Mouse (Mus musculus): ENCODE data around the gene Gm21970. TPM values are rescaled to one million over a fixed set of nuclear protein-coding genes. Genes with fewer than 3 reads are reported as not detected.
"Not testable (repeated sequence)": the region's sequence is repeated elsewhere in the genome, so short reads cannot be mapped to it uniquely, and the experiment has no call there.

Gene Gm21970
- polyA plus RNA-seq, 1 experiment from 2014 or later, result not detected

DNA sequence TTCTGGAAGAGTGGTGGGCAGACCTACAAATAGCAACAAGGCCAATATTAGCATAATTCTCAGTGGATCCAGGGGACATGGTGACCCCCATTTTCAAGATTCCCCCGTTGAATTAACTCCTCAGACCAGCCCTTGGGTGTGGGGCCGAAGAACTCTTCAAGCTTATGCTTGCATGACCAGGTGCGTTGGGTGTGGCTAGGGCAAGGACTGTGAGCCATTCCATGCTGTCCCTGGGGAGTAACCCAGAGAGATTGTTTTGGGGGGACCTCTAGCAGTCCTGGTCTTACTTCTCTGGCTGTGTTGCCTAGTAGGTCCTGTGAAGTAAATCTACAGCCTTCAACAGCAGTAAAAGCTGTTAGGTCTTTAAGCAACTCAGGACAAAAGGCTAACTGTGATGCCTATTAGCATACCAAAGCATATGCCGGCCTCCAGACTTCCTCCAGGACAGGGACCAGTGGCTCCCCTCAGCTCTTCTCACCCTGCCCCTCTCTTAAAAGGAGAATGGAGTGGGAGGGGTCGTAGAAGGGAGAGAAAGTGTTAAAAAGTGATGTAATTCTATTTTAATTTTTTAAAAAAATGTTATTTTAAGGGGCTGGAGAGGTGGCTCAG is 41.3 kb downstream of the Gm21970 start:
- 0 out of 2 replicates have a peak, but pooled peaks cover 4% of the 10 kb centered on the region for H3K9me3 ChIP-seq (replicated peaks; ENCODE audit: control insufficient read depth, low read length)
- no peak overlapping the region for H3K9ac ChIP-seq (ENCODE audit: low read depth, low read length)
- H3K4me3 ChIP-seq (ENCODE audit: low read depth, low read length), result no peak overlapping the region
- H3K36me3 ChIP-seq (ENCODE audit: control insufficient read depth, insufficient read depth, low read length), result no peaks in the 10 kb centered on the region
- no peak overlapping the region for H3K4me2 ChIP-seq
- H3K27ac ChIP-seq (ENCODE audit: low read depth, low read length), result no peak overlapping the region
- 39% methylated on average over 5 of the region's 5 CpGs for WGBS (ENCODE audit: insufficient replicate concordance)
- no peaks in the 10 kb centered on the region for H3K27me3 ChIP-seq (ENCODE audit: control insufficient read depth, insufficient read depth, low read length)
- ATAC-seq (replicated peaks; ENCODE audit: insufficient number of reproducible peaks, low FRiP score, low TSS enrichment), result no peak
- H3K4me1 ChIP-seq (ENCODE audit: control insufficient read depth, insufficient read depth, low read length), result 0 out of 2 replicates have a peak, but pooled peaks cover 2% of the 10 kb centered on the region

DNA sequence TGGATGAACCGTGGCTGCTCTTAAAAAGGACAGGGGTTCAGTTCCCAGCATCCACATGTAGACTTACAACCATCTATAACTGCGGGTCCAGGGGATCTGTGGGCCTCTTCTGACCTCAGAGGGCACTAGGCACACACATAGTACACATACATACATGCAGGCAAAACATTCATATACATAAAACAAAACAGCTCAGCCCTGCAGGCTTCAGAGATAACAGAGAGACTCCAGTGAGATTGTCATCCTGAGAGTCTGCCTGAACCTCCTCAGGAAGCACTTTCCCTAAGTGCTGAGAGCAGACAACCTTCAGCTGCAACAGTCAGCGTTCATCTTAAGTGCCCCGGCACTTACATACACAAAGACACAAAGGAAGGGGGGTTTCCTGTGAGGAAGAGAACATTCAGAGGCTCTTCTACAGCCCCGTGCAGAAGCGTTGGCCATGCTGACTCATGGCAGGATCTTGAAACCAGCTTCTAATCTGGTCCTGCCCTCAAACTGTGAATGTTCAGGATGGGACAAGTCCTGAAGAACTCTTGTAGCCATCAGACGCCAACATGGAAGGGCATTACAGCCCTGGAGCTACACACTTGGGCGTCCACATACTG is 41.9 kb downstream of the Gm21970 start:
- Histone ChIP-seq H3K9ac (ENCODE audit: low read depth, low read length) (no peak overlapping the region), H3K9me3 (replicated peaks; ENCODE audit: control insufficient read depth, low read length) (0 out of 2 replicates have a peak, but pooled peaks cover 4% of the 10 kb centered on the region), H3K4me3 (ENCODE audit: low read depth, low read length) (no peak overlapping the region), H3K27ac (ENCODE audit: low read depth, low read length) (no peak overlapping the region), H3K36me3 (ENCODE audit: control insufficient read depth, insufficient read depth, low read length) (no peaks in the 10 kb centered on the region), H3K27me3 (ENCODE audit: control insufficient read depth, insufficient read depth, low read length) (no peaks in the 10 kb centered on the region), H3K4me2 (no peak overlapping the region), H3K4me1 (ENCODE audit: control insufficient read depth, insufficient read depth, low read length) (0 out of 2 replicates have a peak, but pooled peaks cover 2% of the 10 kb centered on the region)
- ATAC-seq (replicated peaks; ENCODE audit: insufficient number of reproducible peaks, low FRiP score, low TSS enrichment), result 0 out of 2 replicates have a peak, but pooled peaks have one; percentile 31
- 34% methylated on average over 8 of the region's 8 CpGs for WGBS (ENCODE audit: insufficient replicate concordance)

DNA sequence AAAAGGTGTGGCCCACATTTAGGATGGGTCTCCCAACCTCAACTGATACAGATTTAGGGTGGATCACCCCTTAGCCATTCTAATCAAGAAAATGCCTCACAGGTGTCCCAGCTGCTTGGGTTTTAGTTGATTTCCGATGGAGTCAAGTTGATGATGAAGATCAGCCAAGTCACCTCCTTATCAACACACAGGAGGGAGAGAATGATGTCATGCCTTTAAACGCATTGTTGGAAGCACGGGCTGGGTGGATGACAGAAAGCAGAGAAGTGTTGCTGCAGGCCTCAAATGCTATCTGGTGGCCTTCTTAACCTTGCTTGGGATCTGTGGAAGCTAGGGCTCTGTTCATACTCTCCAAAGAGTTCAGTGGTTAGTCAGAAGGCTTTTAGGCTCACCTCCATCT is 42.6 kb downstream of the Gm21970 start:
- H3K9me3 ChIP-seq (replicated peaks; ENCODE audit: control insufficient read depth, low read length), result 0 out of 2 replicates have a peak, but pooled peaks cover under 1% of the 10 kb centered on the region
- H3K27me3 ChIP-seq (ENCODE audit: control insufficient read depth, insufficient read depth, low read length), result no peaks in the 10 kb centered on the region
- ATAC-seq (replicated peaks; ENCODE audit: insufficient number of reproducible peaks, low FRiP score, low TSS enrichment), result no peak
- no peak overlapping the region for H3K4me2 ChIP-seq
- H3K4me1 ChIP-seq (ENCODE audit: control insufficient read depth, insufficient read depth, low read length), result 0 out of 2 replicates have a peak, but pooled peaks cover 2% of the 10 kb centered on the region
- H3K4me3 ChIP-seq (ENCODE audit: low read depth, low read length), result no peak overlapping the region
- no peak overlapping the region for H3K27ac ChIP-seq (ENCODE audit: low read depth, low read length)
- no peak overlapping the region for H3K9ac ChIP-seq (ENCODE audit: low read depth, low read length)
- 36% methylated on average over 3 of the region's 3 CpGs for WGBS (ENCODE audit: insufficient replicate concordance)
- no peaks in the 10 kb centered on the region for H3K36me3 ChIP-seq (ENCODE audit: control insufficient read depth, insufficient read depth, low read length)

DNA sequence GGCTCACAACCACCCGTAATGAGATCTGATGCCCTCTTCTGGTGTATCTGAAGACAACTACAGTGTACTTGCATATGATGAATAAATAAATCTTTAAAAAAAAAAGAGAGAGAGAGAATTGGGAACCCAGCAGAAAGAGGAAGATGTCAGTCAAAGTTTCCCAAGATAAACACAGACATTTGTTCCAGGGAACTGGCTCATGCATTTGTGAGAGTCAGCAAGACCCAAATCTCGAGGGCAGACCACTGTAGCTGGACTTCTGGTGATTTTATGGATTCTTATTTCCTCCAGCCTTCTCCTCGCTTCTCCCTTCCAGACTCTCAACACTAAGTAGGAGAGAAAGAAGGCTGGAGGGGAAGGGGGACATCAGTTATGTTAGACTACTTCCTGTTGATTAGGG is 46.6 kb downstream of the Gm21970 start:
- no peaks in the 10 kb centered on the region for H3K36me3 ChIP-seq (ENCODE audit: control insufficient read depth, insufficient read depth, low read length)
- no peak overlapping the region for H3K4me2 ChIP-seq
- WGBS (ENCODE audit: insufficient replicate concordance), result 70% methylated on average over 3 of the region's 3 CpGs
- no peak overlapping the region for H3K4me3 ChIP-seq (ENCODE audit: low read depth, low read length)
- no peak for ATAC-seq (replicated peaks; ENCODE audit: insufficient number of reproducible peaks, low FRiP score, low TSS enrichment)
- H3K27ac ChIP-seq (ENCODE audit: low read depth, low read length), result no peak overlapping the region
- H3K9me3 ChIP-seq (replicated peaks; ENCODE audit: control insufficient read depth, low read length), result no peaks in the 10 kb centered on the region
- H3K27me3 ChIP-seq (ENCODE audit: control insufficient read depth, insufficient read depth, low read length), result no peaks in the 10 kb centered on the region
- H3K9ac ChIP-seq (ENCODE audit: low read depth, low read length), result no peak overlapping the region
- H3K4me1 ChIP-seq (ENCODE audit: control insufficient read depth, insufficient read depth, low read length), result 0 out of 2 replicates have a peak, but pooled peaks cover 2% of the 10 kb centered on the region

DNA sequence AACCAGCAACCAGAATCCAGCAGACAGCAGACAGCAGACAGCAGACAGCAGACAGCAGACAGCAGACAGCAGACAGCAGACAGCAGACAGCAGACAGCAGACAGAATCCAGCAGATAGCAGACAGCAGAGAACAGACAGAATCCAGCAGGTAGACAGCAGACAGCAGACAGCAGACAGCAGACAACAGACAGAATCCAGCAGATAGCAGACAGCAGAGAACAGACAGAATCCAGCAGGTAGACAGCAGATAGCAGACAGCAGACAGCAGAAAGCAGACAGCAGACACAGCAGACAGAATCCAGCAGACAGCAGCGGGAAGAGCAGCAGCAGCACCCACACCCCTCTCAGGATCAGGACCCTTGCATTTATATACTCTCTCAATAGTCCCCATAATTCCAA is 47.1 kb downstream of the Gm21970 start:
- not testable (repeated sequence) for H3K4me3 ChIP-seq (ENCODE audit: low read depth, low read length); H3K4me1 ChIP-seq (ENCODE audit: control insufficient read depth, insufficient read depth, low read length); H3K36me3 ChIP-seq (ENCODE audit: control insufficient read depth, insufficient read depth, low read length); H3K27me3 ChIP-seq (ENCODE audit: control insufficient read depth, insufficient read depth, low read length); H3K9ac ChIP-seq (ENCODE audit: low read depth, low read length); H3K9me3 ChIP-seq (replicated peaks; ENCODE audit: control insufficient read depth, low read length); H3K4me2 ChIP-seq; ATAC-seq (replicated peaks; ENCODE audit: insufficient number of reproducible peaks, low FRiP score, low TSS enrichment)
- peak overlapping the region; percentile 41; the same call in 1 of the 2 replicates for H3K27ac ChIP-seq (ENCODE audit: low read depth, low read length)
- 75% methylated on average over 1 of the region's 1 CpGs for WGBS (ENCODE audit: insufficient replicate concordance)

DNA sequence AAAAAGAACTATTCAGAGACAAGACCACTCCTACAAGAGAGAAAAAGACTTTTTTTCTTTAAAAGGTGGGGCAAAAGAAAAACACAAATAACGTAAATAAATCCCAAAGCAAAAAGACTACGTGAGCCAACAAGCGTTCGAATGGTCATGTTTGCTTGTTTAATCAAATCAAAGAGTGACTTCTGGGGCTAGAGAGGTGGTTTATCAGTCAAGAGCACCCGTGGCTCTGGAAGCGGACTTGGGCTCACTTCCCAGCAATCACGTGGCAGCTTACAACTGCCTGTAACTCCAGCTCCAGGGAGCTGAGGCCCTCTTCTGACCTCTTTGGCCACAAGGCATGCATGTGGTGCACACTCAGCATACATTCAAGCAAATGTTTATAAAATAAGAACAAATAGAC is 49.8 kb downstream of the Gm21970 start:
- no peak overlapping the region for H3K4me2 ChIP-seq
- H3K4me1 ChIP-seq (ENCODE audit: control insufficient read depth, insufficient read depth, low read length), result no peaks in the 10 kb centered on the region
- peak overlapping the region; percentile 81 for H3K27ac ChIP-seq (ENCODE audit: low read depth, low read length)
- no peaks in the 10 kb centered on the region for H3K27me3 ChIP-seq (ENCODE audit: control insufficient read depth, insufficient read depth, low read length)
- ATAC-seq (replicated peaks; ENCODE audit: insufficient number of reproducible peaks, low FRiP score, low TSS enrichment), result peak; percentile 90
- WGBS (ENCODE audit: insufficient replicate concordance), result 34% methylated on average over 7 of the region's 7 CpGs
- no peak overlapping the region for H3K9ac ChIP-seq (ENCODE audit: low read depth, low read length)
- no peaks in the 10 kb centered on the region for H3K9me3 ChIP-seq (replicated peaks; ENCODE audit: control insufficient read depth, low read length)
- no peaks in the 10 kb centered on the region for H3K36me3 ChIP-seq (ENCODE audit: control insufficient read depth, insufficient read depth, low read length)
- no peak overlapping the region for H3K4me3 ChIP-seq (ENCODE audit: low read depth, low read length)

DNA sequence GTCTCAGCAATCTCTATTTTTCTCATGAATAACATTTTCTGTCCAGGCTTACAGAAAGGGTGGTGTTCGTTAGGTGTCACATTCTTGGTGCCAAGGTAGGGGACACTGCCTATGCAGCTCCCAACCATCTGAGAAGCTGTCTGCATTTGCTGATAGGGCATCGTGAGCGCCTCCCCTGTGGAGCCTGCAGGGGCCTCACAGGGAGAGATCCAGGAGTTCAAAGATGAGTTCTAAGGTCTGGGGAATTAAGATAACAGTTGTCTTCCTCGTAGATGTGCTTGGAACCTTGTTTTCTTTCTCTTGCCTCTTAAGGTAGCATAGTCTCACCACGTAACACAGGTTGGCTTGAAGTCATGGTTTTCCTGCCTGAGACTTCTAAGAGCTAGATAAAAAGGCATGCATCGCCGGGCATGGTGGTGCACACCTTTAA is 50.3 kb downstream of the Gm21970 start:
- Histone ChIP-seq H3K36me3 (ENCODE audit: control insufficient read depth, insufficient read depth, low read length) (no peaks in the 10 kb centered on the region), H3K4me1 (ENCODE audit: control insufficient read depth, insufficient read depth, low read length) (no peaks in the 10 kb centered on the region), H3K9ac (ENCODE audit: low read depth, low read length) (no peak overlapping the region), H3K27me3 (ENCODE audit: control insufficient read depth, insufficient read depth, low read length) (no peaks in the 10 kb centered on the region), H3K4me2 (no peak overlapping the region), H3K9me3 (replicated peaks; ENCODE audit: control insufficient read depth, low read length) (no peaks in the 10 kb centered on the region), H3K27ac (ENCODE audit: low read depth, low read length) (peak overlapping the region; percentile 89), H3K4me3 (ENCODE audit: low read depth, low read length) (no peak overlapping the region)
- WGBS (ENCODE audit: insufficient replicate concordance), result 55% methylated on average over 7 of the region's 7 CpGs
- ATAC-seq (replicated peaks; ENCODE audit: insufficient number of reproducible peaks, low FRiP score, low TSS enrichment), result peak; percentile 97

DNA sequence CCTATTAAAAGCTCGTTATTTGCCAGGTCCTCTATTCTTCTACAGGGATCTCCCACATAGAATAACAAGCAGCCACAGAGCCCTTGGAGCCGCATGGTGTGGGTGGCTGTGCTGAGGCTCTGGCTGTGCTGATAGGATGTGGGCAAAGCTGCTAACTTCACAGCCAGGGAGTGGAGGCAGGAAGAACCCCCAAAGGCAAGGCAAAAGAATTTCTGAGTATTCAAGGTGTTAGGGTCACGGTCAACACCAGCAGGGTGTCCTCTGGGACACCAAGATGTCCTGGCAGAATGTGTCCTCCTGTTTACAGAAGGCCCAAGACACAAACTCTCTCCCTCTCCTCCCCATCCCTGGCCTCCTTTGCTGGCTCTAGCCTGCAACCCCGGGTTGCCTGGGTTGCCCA is 50.9 kb downstream of the Gm21970 start:
- Histone ChIP-seq H3K4me2 (no peak overlapping the region), H3K4me1 (ENCODE audit: control insufficient read depth, insufficient read depth, low read length) (no peaks in the 10 kb centered on the region), H3K36me3 (ENCODE audit: control insufficient read depth, insufficient read depth, low read length) (no peaks in the 10 kb centered on the region), H3K9me3 (replicated peaks; ENCODE audit: control insufficient read depth, low read length) (no peaks in the 10 kb centered on the region), H3K4me3 (ENCODE audit: low read depth, low read length) (no peak overlapping the region), H3K27me3 (ENCODE audit: control insufficient read depth, insufficient read depth, low read length) (no peaks in the 10 kb centered on the region), H3K27ac (ENCODE audit: low read depth, low read length) (peak overlapping the region; percentile 89), H3K9ac (ENCODE audit: low read depth, low read length) (peak overlapping the region; percentile 31; the same call in 1 of the 2 replicates)
- no peak; the same call in 1 of the 2 replicates for ATAC-seq (replicated peaks; ENCODE audit: insufficient number of reproducible peaks, low FRiP score, low TSS enrichment)
- 47% methylated on average over 4 of the region's 4 CpGs for WGBS (ENCODE audit: insufficient replicate concordance)
